Mouse (Mus musculus) thymus, adult 2 months (tissue): Measurements from ENCODE around the gene Rpl4.

ENCODE experiments used
- CTCF ChIP-seq: fragments of 200-500 bp; IDR thresholded peaks from 2 replicates; pipeline ENCODE4 v1.5.1; 2012; ENCODE audit warnings: mild to moderate bottlenecking, control low read depth, low read length, moderate library complexity, borderline replicate concordance; ENCODE audit not compliant: control insufficient read depth, poor library complexity, insufficient read depth; ENCODE audit errors: extremely low read depth
- POLR2A ChIP-seq: fragments of 200-500 bp; IDR thresholded peaks from 2 replicates; pipeline ENCODE4 v1.6.1; 2012; ENCODE audit warnings: mild to moderate bottlenecking, low read length, control low read depth, moderate library complexity; ENCODE audit not compliant: control insufficient read depth, poor library complexity, insufficient read depth; ENCODE audit errors: extremely low read depth

DNA sequence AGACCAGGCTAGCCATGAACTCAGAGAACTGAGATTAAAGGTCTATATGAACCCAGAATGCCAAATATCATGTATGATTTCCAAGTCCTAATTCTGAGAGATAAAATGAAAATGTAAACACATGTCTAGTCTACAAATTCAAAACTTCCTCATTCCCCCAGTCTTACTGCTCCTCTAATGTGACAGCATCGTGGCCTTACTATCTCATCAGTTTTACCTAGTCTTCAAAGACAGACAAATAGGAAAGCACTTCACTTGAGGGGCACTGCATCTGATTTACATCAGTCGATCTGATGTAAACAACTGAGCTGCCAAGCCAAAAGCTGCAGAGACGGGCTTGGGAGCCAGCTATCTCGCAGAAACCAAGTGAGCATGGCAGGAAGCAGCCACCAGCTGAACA lies 42.9 kb downstream of the Rpl4 start:
- TF ChIP-seq CTCF, result no peak
- no peak for TF ChIP-seq POLR2A
